Mouse (Mus musculus): ENCODE measurements at regions not wholly inside any gene's neighbourhood (a gene's known extent, or its start where the extent isn't known, plus 50 kb on each side); places are given as distances from the start of the nearest gene placed in this dataset.

GRCm38 (mm10) chr4:91596619-91597018 is 196.0 kb upstream of the Elavl2 start:
- DNase-seq = no peak

- no peak for DNase-seq
These were observed 195.2 kb upstream of the Elavl2 start for GRCm38 (mm10) chr4:91595766-91596165.

GRCm38 (mm10) chr4:91589779-91590178 is 189.2 kb upstream of the Elavl2 start:
- peak; percentile 21 for DNase-seq

- no peak for DNase-seq
These were observed 187.0 kb upstream of the Elavl2 start for GRCm38 (mm10) chr4:91587541-91588059.

GRCm38 (mm10) chr4:91583035-91583434 is 182.4 kb upstream of the Elavl2 start:
- no peak for DNase-seq

- DNase-seq = no peak
These were observed 156.9 kb upstream of the Elavl2 start for GRCm38 (mm10) chr4:91557452-91557851.

GRCm38 (mm10) chr4:91556959-91557358 is 156.4 kb upstream of the Elavl2 start:
- no peak for DNase-seq

GRCm38 (mm10) chr4:91524367-91524766 is 123.8 kb upstream of the Elavl2 start:
- no peak for DNase-seq

GRCm38 (mm10) chr4:91511543-91511942 is 111.0 kb upstream of the Elavl2 start:
- DNase-seq = no peak

GRCm38 (mm10) chr4:91509937-91510336 is 109.4 kb upstream of the Elavl2 start:
- DNase-seq = no peak

- no peak for DNase-seq
These were observed 102.7 kb upstream of the Elavl2 start for GRCm38 (mm10) chr4:91503273-91503672.

GRCm38 (mm10) chr4:91481863-91482475 is 81.4 kb upstream of the Elavl2 start:
- no peak for DNase-seq
